Mouse (Mus musculus): ENCODE results near the gene Faap24.

The Faap24 gene

DNA sequence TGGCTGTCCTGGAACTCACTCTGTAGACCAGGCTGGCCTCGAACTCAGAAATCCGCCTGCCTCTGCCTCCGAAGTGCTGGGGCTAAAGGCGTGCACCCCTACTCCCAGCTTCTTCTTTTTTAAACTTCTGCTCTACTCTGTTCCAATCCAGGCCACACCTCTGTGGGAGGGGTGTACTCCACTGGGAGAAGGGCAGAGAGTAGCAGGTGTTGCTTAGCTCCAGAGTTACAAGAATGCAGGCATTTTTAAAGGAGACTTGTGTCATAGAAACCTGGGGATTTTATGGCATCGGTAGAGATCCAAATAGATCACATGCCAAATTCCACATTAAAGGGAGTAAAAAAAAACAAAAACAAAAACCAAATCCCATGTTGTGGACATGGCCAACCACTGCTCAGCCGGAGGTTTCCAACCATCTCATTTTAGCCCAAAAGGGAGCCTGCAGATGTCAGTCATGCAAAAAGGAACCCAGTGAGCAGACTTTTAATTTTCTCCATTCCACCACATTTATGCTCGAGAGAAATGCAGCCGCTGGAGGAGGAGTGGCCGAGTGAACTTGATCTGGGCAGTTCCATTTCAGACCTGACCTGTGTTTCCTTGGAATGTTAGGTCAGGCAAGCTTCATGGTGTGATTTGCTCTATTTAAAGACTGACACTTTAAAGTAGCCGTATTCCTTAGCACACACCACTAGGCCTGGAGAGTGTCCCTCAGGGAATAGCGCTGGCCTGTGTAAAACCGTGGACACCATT, 31.3 kb downstream of the Faap24 start:
- peak; percentile 36 for DNase-seq

GRCm38 (mm10) chr7:35362868-35363267, 33.8 kb downstream of the Faap24 start:
- no peak for DNase-seq

DNA sequence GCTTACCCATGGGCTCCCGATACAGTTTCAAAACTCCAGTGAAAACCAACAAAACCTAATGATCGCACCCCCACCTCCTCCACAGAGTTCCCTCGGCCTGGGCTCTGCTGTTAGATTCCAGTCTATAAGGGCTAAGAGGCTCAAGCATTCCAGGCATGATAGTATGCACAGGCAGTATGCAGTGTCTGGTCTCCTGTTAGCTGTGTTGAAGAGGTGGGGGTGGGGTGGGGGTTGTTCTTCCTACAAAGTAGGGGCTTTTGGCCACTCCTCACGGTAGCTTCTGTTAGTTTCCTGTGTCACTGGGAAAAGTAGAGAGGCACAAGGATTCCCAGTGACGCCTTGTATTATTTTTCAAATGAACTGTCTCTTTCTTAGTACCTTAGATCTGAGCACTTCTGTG, 34.4 kb downstream of the Faap24 start:
- no peak for DNase-seq

- no peak for DNase-seq
Observed at GRCm38 (mm10) chr7:35357621-35358020, 39.0 kb downstream of the Faap24 start.

DNA sequence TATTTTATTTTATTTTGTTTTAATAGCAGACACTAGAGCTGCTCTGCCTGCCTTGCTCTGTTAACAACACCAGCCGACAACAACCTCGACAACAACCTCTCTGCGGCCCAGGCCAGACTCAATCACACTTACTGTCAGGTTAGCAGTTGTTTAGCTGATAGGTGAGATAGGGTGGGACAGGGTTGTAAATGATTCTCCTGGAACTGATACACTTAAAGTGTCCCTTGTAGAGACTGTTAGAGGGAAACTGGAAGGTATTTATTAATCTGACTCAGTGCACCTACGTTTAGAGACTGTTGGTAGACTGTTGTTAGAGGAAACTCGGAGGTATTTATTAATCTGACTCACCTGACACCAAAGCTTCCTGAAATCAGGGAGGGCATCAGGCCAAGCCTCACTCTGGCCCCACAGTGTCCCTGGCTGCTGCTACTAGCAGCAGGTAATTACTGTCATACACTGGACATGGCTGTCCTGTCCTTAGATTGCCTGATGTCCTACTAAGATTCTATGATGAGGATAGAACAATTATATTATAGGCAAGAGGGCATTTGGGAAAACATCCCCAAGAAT, 41.2 kb downstream of the Faap24 start:
- DNase-seq, result no peak

GRCm38 (mm10) chr7:35353306-35353705, 43.3 kb downstream of the Faap24 start:
- DNase-seq, result no peak

DNA sequence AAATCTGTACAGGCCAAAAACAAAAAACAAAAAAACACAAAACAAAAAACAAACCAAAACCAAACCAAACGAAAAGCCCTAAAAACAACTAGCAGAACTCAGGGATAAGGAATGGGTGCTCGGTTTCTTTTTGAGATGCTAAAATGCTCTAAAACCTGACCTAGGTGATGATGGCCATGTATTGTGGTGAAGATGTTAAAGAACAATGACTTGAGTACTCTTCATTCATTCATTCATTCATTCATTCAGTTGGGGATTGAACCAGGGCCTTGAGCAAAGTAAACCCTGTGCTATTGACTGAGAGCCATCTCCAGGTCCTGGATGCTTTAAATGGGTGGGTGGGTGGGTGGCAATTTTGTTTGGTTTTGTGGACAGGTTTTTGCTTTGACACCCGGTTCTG, 45.5 kb downstream of the Faap24 start:
- DNase-seq, result no peak

GRCm38 (mm10) chr7:35349886-35350684, 46.6 kb downstream of the Faap24 start:
- no peak for DNase-seq

DNA sequence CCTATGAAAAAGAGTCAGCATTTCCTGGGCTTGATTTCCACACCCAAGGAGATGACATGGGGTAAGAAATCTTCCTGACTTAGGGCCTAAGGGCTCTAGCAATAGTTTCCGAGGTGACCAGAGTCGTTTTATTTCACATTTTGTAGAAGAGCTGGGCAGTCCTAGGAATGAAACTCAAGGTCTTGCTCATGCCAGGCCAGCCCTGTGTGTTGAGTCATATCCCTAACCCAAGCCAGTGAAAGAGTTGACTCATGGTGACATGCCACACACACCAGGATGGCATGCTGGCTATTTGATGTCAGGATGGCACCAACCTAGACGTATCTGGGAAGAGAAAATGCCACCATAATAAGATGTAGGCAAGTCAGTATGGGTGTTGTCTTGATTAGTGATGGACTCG, 47.6 kb downstream of the Faap24 start:
- no peak for DNase-seq

DNA sequence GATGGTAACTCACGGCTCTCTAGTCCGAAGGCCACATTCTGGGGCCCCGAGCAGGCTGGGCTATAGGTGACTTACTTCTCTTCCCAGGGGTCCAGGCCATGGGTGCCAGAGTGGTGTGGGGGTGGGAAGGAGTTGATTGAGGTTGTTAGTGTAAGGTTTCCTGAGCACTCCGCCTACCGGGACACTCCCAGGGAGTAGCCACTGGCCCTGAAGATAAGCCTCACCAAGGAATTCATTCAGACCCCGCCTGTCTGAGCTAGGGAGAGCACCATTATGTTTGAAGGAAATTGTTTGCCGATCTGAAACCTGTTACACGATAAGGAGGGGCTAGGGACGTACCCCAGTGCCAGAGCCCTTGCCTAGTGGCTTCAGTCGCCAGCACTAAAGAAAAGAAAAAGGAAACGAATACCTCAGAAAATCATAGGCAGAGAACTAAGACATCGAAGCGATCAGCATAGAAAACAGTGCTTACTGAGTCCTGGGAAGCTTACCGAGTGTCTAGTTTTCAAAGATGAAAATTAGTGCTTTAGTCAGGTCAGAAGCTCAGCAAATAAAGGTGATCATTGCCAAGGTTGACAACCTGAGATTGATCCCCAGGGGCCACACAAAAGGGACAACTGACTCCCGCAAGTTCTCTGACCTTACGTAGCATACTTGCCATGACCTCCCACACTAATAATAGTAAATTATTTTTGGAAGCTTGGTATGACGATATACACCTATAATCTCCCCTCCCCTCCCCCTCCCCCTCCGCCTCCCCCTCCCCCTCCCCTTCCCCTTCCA, 48.5 kb downstream of the Faap24 start:
- DNase-seq, result no peak

- no peak for DNase-seq
Observed at GRCm38 (mm10) chr7:35344785-35345330, 51.8 kb downstream of the Faap24 start.

DNA sequence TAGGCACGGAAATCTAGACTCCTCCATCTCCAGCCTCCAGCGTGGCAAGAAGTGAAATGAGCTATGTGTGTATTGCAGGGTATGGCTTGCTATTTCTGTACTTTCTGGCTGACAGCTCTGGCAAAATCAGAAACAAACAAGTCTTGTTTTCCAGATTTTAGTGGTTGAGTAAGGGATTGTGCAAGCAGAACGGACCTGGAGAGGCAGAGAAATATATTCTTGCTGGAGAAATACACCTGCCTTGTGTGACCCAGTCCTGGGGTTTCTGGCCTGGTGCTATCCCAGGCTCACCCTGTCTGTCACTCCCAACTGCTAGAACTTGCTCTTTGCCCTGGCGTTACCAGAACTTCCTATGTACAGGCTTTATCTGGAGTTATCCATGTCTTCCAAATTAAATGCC, 54.1 kb downstream of the Faap24 start:
- DNase-seq, result no peak
